Mouse (Mus musculus) neural tube, embryonic 11.5 days (tissue): ENCODE measurements around the gene Yod1. TPM values are rescaled to one million over a fixed set of nuclear protein-coding genes. Genes with fewer than 3 reads are reported as not detected.

Experiments
- ATAC-seq: fragments of 200-750 bp; cut with Nextera tagmentation; 2 replicates; pipeline ENCODE4 v1.8.0; 2017; ENCODE audit warnings: moderate number of reproducible peaks, mild to moderate bottlenecking, moderate TSS enrichment, moderate library complexity; ENCODE audit not compliant: insufficient read depth, low FRiP score, low TSS enrichment
- DNase-seq: peaks from one replicate; pipeline ENCODE4 v3.0.0-alpha.2; 2015; ENCODE audit warnings: low spot score
- H3K27ac ChIP-seq: fragments of 300-500 bp; sonication (generic); 2 replicates; pipeline ENCODE4 v1.5.1; 2014; ENCODE audit warnings: low read depth, mild to moderate bottlenecking, low read length
- H3K27me3 ChIP-seq: fragments of 300-500 bp; sonication (generic); 2 replicates; pipeline ENCODE4 v1.6.1; 2014; ENCODE audit warnings: mild to moderate bottlenecking, low read length, mixed read lengths; ENCODE audit not compliant: control insufficient read depth, insufficient read depth
- H3K36me3 ChIP-seq: fragments of 300-500 bp; sonication (generic); 2 replicates; pipeline ENCODE4 v1.6.1; 2014; ENCODE audit warnings: mild to moderate bottlenecking, low read length, moderate library complexity, mixed read lengths; ENCODE audit not compliant: control insufficient read depth, insufficient read depth
- H3K4me1 ChIP-seq: fragments of 300-500 bp; sonication (generic); 2 replicates; pipeline ENCODE4 v1.6.1; 2014; ENCODE audit warnings: low read length, mixed read lengths; ENCODE audit not compliant: control insufficient read depth, insufficient read depth
- H3K4me2 ChIP-seq: fragments of 300-500 bp; sonication (generic); 2 replicates; pipeline ENCODE4 v1.6.1; 2014; ENCODE audit warnings: low read depth, mild to moderate bottlenecking, moderate library complexity
- H3K4me3 ChIP-seq: fragments of 300-500 bp; sonication (generic); 2 replicates; pipeline ENCODE4 v1.5.1; 2014; ENCODE audit warnings: low read depth, low read length
- H3K9ac ChIP-seq: fragments of 300-500 bp; sonication (generic); 2 replicates; pipeline ENCODE4 v1.6.1; 2014; ENCODE audit warnings: mild to moderate bottlenecking, low read length
- H3K9me3 ChIP-seq: fragments of 300-500 bp; sonication (generic); 2 replicates; pipeline ENCODE4 v1.6.1; 2016; ENCODE audit warnings: low read length; ENCODE audit not compliant: control insufficient read depth
- WGBS: fragments of 180-500 bp; shearing (Covaris S2); extraction: QIAGEN DNeasy Blood & Tissue Kit; methylation state at CpG from one replicate; pipeline ENCODE4 v1.1.7; 2014; 5-methylcytosine and 5-hydroxymethylcytosine counted together
- polyA plus RNA-seq: library from polyadenylated mRNA; unstranded; fragments of >200 nt; fragmentation: Nextera tagmentation; extraction: Ambion mirVana; gene quantifications from 2 replicates; pipeline ENCODE4 v1.2.1, GENCODE M21; 2014

Gene Yod1
- polyA plus RNA-seq, 1 experiment from 2014 or later = 10.3 TPM

GRCm38 (mm10) chr1:130744961-130745360 is 27.8 kb downstream of the Yod1 start:
- no peak overlapping the region for H3K9ac ChIP-seq
- no peak overlapping the region for H3K4me3 ChIP-seq
- no peak overlapping the region for H3K27ac ChIP-seq
- H3K27me3 ChIP-seq = no peaks in the 10 kb centered on the region
- DNase-seq (no peak), ATAC-seq (no peak)
- no peaks in the 10 kb centered on the region for H3K4me1 ChIP-seq
- H3K4me2 ChIP-seq = no peak overlapping the region
- 90% methylated on average over 5 of the region's 5 CpGs for WGBS
- no peaks in the 10 kb centered on the region for H3K9me3 ChIP-seq
- no peaks in the 10 kb centered on the region for H3K36me3 ChIP-seq

GRCm38 (mm10) chr1:130745591-130745990 is 28.5 kb downstream of the Yod1 start:
- H3K27me3 ChIP-seq = no peaks in the 10 kb centered on the region
- H3K36me3 ChIP-seq = no peaks in the 10 kb centered on the region
- no peak for DNase-seq
- no peaks in the 10 kb centered on the region for H3K4me1 ChIP-seq
- no peak for ATAC-seq
- H3K9ac ChIP-seq = no peak overlapping the region
- 93% methylated on average over 3 of the region's 3 CpGs for WGBS
- H3K4me2 ChIP-seq = no peak overlapping the region
- no peaks in the 10 kb centered on the region for H3K9me3 ChIP-seq
- H3K27ac ChIP-seq = no peak overlapping the region
- no peak overlapping the region for H3K4me3 ChIP-seq

- ATAC-seq (no peak), DNase-seq (no peak)
- Histone ChIP-seq H3K4me1 (no peaks in the 10 kb centered on the region), H3K9ac (no peak overlapping the region), H3K27me3 (no peaks in the 10 kb centered on the region), H3K36me3 (no peaks in the 10 kb centered on the region), H3K27ac (no peak overlapping the region), H3K4me2 (no peak overlapping the region), H3K4me3 (no peak overlapping the region), H3K9me3 (no peaks in the 10 kb centered on the region)
- 94% methylated on average over 3 of the region's 3 CpGs for WGBS
Observed at GRCm38 (mm10) chr1:130746819-130747218, 29.7 kb downstream of the Yod1 start.

- no peak overlapping the region for H3K4me3 ChIP-seq
- H3K36me3 ChIP-seq = no peaks in the 10 kb centered on the region
- no peaks in the 10 kb centered on the region for H3K27me3 ChIP-seq
- no peaks in the 10 kb centered on the region for H3K9me3 ChIP-seq
- H3K9ac ChIP-seq = no peak overlapping the region
- no peak overlapping the region for H3K4me2 ChIP-seq
- no peaks in the 10 kb centered on the region for H3K4me1 ChIP-seq
- ATAC-seq = no peak
- 84% methylated on average over 9 of the region's 9 CpGs for WGBS
- H3K27ac ChIP-seq = no peak overlapping the region
- no peak for DNase-seq
Observed at GRCm38 (mm10) chr1:130759689-130760088, 42.6 kb downstream of the Yod1 start.

GRCm38 (mm10) chr1:130761597-130761996 is 44.5 kb downstream of the Yod1 start:
- DNase-seq (no peak), ATAC-seq (no peak)
- Histone ChIP-seq H3K4me2 (no peak overlapping the region), H3K9me3 (no peaks in the 10 kb centered on the region), H3K27me3 (no peaks in the 10 kb centered on the region), H3K27ac (no peak overlapping the region), H3K4me3 (no peak overlapping the region), H3K36me3 (no peaks in the 10 kb centered on the region), H3K9ac (no peak overlapping the region), H3K4me1 (no peaks in the 10 kb centered on the region)
- WGBS = 85% methylated on average over 1 of the region's 1 CpGs

GRCm38 (mm10) chr1:130762045-130762760 is 45.1 kb downstream of the Yod1 start:
- Histone ChIP-seq H3K36me3 (no peaks in the 10 kb centered on the region), H3K27me3 (no peaks in the 10 kb centered on the region), H3K4me1 (no peaks in the 10 kb centered on the region), H3K9ac (no peak overlapping the region), H3K9me3 (no peaks in the 10 kb centered on the region), H3K4me3 (no peak overlapping the region), H3K4me2 (no peak overlapping the region), H3K27ac (no peak overlapping the region)
- ATAC-seq (no peak), DNase-seq (no peak)
- WGBS = 90% methylated on average over 3 of the region's 3 CpGs

- WGBS = 90% methylated on average over 12 of the region's 12 CpGs
- Histone ChIP-seq H3K4me2 (no peak overlapping the region), H3K27me3 (no peaks in the 10 kb centered on the region), H3K4me1 (no peaks in the 10 kb centered on the region), H3K9me3 (no peaks in the 10 kb centered on the region), H3K9ac (no peak overlapping the region), H3K27ac (no peak overlapping the region), H3K4me3 (no peak overlapping the region), H3K36me3 (no peaks in the 10 kb centered on the region)
- DNase-seq = no peak
- ATAC-seq = no peak
Observed at GRCm38 (mm10) chr1:130764027-130764461, 46.9 kb downstream of the Yod1 start.

- ATAC-seq (no peak), DNase-seq (no peak)
- 86% methylated on average over 5 of the region's 5 CpGs for WGBS
- no peaks in the 10 kb centered on the region for H3K4me1 ChIP-seq
- no peaks in the 10 kb centered on the region for H3K9me3 ChIP-seq
- H3K9ac ChIP-seq = no peak overlapping the region
- no peak overlapping the region for H3K4me2 ChIP-seq
- H3K27me3 ChIP-seq = no peaks in the 10 kb centered on the region
- H3K4me3 ChIP-seq = no peak overlapping the region
- no peaks in the 10 kb centered on the region for H3K36me3 ChIP-seq
- no peak overlapping the region for H3K27ac ChIP-seq
Observed at GRCm38 (mm10) chr1:130767066-130767465, 49.9 kb downstream of the Yod1 start.

- Histone ChIP-seq H3K36me3 (no peaks in the 10 kb centered on the region), H3K4me3 (no peak overlapping the region), H3K9ac (no peak overlapping the region), H3K4me1 (no peaks in the 10 kb centered on the region), H3K4me2 (no peak overlapping the region), H3K9me3 (no peaks in the 10 kb centered on the region), H3K27ac (no peak overlapping the region), H3K27me3 (no peaks in the 10 kb centered on the region)
- ATAC-seq (no peak), DNase-seq (no peak)
- WGBS = 84% methylated on average over 2 of the region's 2 CpGs
Observed at GRCm38 (mm10) chr1:130769925-130770324, 52.8 kb downstream of the Yod1 start.
